Mouse (Mus musculus) kidney, adult 2 months (tissue): ENCODE results near the gene Bbs10.

Experiments used
- CTCF ChIP-seq: fragments of 200-500 bp; conservative IDR thresholded peaks from 2 replicates; pipeline ENCODE4 v1.5.1; 2011; ENCODE audit warnings: low read depth, mild to moderate bottlenecking, control low read depth, low read length, moderate library complexity, mixed read lengths; ENCODE audit not compliant: insufficient read depth, insufficient read length
- POLR2A ChIP-seq: fragments of 200-500 bp; IDR thresholded peaks from one replicate; pipeline ENCODE4 v1.6.1; 2011; ENCODE audit warnings: low read depth, low read length, control low read depth

DNA sequence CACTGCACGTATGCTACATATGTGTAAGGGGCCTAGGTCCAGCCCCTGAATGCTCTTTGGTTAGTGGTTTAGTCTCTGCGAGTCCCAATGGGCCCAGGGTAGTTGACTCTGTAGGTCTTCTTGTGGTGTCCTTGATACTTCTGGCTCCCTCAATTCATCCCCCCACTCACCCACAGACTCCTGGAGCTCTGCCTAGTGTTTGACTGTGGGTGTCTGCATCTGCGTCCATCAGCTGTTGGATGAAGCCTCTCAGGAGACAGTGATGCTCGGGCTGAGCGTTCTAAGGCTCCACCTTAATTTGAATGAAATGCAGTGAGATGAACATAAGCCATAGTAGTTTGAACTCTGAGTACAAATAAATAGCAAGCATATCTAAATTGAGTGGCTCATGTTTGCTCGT, 43.3 kb upstream of the Bbs10 start:
- TF ChIP-seq CTCF (no peak), POLR2A (no peak)
